Mouse (Mus musculus) liver (tissue): ENCODE measurements at regions not wholly inside any gene's neighbourhood (a gene's known extent, or its start where the extent isn't known, plus 50 kb on each side); places are given as distances from the start of the nearest gene placed in this dataset.

ENCODE experiments used
- DNase-seq: peaks from one replicate; pipeline ENCODE4 v3.0.0-alpha.2; 2020; ENCODE audit warnings: mixed read lengths

GRCm38 (mm10) chr7:37392122-37392521, 381.3 kb downstream of the Zfp536 start:
- DNase-seq: no peak

- DNase-seq: no peak
These were observed 380.8 kb downstream of the Zfp536 start for GRCm38 (mm10) chr7:37392604-37393003.

DNA sequence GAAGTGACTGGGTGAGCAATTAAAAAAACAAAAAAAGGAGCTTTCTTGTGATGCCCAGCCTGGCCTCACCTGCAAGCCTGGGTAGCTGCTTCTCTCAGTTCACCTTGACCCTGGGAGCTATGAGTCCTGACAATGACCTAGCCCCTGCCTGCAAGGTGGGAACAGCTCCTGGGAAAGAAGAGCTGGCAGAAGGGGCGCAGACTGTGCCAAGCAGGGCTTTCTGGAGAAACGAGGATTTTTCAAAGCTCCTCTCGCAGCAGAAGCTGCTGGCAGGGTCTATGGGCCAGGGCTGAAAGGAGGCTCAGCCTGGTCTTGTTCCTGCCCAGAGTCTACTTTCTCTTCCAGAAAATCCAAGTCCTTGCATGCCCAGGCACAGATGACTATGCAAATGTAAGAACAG, 380.4 kb downstream of the Zfp536 start:
- DNase-seq: no peak

- DNase-seq: no peak
These were observed 378.4 kb downstream of the Zfp536 start for GRCm38 (mm10) chr7:37394965-37395426.

DNA sequence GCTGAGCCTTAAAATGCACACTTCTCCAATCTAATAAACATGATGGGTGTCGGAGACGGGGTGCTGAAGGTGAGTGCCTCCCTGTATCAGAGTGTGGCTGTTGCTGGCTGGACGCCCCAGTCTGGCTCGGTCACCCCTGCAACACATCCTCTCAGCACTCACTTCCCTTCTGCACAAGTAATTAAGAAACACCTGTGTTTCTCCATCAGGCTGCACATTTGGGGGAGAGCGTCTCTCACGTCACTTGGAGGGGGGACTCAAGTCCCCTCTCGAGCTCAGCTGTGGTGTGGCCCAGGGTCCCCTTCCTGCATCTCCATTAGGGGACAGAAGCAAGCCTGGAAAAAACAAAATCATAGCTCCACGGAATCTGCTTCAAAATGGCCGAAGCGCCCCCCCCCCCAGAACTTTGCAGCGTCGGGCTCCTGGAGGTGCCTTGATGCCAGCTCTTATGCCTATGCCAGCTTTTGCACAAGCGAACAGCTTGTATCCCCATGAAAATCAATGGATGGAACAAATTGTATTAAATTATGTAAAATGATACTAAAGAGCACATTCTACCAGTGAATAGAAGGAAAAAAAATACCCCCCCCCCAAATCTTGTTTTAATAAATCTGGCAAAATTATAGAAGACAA, 377.4 kb downstream of the Zfp536 start:
- no peak for DNase-seq

DNA sequence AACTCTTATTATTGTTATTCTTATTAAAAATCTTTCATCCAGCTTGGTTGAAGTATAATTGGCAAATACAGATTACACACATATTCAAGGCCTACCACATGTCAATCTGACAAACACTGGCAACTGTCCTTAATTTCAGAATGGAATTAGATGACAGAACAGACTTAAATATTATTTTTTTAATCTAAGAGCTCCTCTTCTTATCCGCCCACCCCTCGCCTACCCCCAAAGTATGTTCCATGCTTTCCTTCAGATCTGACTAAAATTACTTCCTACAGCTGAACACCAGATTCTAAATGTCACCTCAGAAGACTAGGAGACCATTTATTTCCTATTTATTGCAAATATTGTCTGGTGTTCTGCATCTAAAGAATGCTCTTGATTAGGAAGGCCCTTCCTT, 370.0 kb downstream of the Zfp536 start:
- no peak for DNase-seq

DNA sequence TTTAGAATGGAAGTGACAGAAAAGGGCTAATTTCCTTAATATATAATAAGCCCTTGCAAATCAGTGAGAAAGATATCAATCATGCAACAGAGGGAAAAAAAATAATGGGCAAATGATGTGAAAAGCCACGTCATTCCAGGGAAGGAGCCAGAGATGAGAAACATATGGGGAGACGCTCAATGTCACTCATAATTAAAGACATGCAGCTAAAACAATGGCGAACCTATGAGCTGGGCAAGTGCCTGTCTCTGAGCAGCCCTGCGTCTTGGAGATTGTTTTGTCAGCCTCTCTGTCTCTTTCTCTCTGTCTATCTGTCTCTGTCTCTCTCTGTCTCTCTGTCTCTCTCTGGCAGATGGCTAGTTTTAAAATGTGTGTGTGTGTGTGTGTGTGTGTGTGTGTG, 360.1 kb downstream of the Zfp536 start:
- no peak for DNase-seq

DNA sequence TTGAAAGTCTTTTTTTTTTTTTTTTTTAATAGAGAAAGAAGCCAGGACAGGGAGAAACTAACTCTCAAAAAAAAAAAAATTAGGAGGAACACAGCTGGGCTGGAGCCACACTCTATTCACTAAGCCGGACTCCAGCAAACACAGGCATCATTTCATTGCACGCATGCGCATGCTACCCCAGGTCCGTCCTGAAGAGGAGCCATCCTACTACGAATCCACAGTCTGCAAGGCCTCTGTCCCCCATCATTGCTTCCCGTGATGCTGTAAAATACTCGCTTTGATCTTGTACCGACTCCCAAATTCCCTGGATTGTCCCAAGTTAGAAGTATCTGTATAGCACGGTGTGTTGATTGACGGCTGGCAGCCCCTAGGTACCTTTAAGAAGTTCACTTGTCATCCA, 351.7 kb downstream of the Zfp536 start:
- DNase-seq: no peak
